Mouse (Mus musculus) gastrocnemius, adult 8-10 months (tissue): ENCODE data around the gene Qpct. TPM values are rescaled to one million over a fixed set of nuclear protein-coding genes. Genes with fewer than 3 reads are reported as not detected.
"Not testable (repeated sequence)": the region's sequence is repeated elsewhere in the genome, so short reads cannot be mapped to it uniquely, and the experiment has no call there.

Experiments used
- DNase-seq, 2 experiments: peaks; one replicate each; pipeline ENCODE4 v3.0.0; 2022; ENCODE audit warnings: low spot score in 2 of 2
- total RNA-seq, 4 experiments: library from RNA; stranded (reverse); gene quantifications; 2 replicates each; pipeline ENCODE4 v1.2.4; 2022

The Qpct gene
- total RNA-seq, 4 experiments from 2014 or later, result 1.1 to 2.8 (median 1.7) TPM

DNA sequence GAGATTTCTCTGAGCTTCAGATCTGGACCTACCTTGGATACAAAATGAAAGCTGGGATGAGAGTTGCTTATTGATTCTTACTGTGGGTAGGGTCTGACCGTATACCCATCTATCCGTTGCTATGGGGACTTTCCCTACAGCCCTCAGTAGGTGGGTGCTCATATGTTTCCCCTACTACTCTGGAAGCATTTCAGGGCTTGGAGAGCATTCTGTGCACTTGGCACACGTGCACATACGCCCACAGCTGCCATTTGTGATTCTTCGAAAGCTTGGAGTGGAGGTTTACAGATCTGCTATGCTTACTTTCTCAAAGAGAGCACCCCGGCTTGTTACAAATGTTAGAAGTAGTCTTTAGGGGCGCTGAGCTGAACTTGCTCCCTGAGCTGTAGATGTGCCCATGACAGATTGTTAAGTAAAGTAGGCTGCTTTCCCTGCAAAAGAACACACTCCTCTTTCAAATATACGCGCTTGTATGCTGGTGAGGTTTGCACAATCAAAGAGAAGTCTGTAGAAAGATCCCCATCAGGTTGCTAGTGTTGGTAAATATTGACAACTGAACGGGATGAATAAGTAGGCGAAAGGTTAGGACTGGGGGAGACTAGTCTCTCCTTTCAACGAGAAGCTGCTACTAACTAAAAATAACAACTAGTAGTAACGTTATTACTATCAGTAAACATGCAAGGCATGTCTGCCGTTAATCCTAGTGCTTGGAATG lies 18.2 kb downstream of the Qpct start:
- DNase-seq, result no peak

DNA sequence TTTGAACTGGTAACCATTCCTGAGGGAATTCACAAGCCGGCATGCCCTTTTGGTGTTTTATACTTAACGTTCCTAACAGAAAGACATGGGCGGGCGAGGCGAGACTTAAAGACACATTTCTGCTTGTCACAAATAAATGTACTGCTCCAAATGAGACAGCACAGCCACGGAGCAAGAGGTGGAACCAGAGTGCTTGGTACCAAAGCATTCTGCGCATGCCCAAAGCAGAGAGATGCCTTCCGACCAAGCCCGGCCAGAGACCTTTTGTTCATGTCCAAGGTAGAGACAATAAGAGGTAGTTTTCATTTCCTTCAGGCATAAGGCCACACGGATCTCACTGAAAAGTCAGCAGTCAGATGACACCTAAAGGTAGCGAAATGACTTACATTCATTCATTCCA lies 20.2 kb downstream of the Qpct start:
- DNase-seq, result no peak

DNA sequence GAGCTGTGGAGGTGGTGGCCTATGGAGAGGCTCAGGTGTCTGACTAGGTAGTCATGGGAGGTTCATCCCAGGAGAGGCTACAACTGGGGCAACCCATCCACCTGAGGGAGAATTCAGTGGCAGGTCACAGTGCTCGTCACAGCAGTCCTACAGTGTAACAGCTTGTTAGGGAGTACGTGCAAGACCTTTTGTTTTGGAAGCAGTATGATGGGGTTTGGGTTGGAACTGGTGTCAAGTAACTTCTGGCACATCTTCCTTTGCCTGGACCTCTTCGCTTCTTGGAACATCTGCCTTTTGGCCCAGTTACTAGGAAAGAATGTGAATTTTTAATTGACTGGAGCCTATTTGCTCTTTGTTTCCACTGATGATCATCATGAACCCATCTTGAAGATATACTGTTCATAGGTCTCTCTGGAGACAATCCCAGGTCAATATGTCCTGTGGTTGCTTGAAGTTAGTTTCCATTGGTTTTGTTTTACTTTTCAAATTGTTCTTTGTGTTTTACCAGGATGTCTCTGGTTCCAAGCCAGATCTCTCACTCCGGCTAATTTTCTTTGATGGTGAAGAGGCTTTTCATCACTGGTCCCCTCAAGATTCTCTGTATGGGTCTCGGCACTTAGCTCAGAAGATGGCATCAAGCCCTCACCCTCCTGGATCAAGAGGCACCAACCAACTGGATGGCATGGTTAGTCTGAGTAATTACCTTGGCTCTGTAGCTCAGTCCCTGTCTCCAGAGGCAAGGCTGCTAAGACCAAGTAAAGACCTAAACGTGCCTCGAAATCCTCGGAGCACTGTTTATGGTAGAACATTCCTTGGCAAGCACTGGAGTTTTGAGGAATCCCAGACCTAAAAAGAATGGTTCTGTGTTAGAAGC lies 25.5 kb downstream of the Qpct start:
- DNase-seq, result no peak

DNA sequence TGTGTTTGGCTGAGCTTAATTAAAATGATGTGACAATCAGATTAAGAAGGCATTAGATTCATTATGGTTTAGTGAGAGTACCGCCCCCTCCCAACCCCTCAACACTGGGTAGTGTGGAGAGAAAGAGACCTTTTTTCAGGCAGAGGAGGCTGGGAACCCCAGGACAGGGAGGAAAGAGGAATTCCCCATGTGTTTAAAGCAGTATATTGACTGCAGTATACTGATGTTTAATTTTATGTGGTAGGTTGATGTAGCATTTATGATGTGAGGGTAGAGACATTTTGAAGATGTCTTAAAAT lies 26.1 kb downstream of the Qpct start:
- no peak for DNase-seq

DNA sequence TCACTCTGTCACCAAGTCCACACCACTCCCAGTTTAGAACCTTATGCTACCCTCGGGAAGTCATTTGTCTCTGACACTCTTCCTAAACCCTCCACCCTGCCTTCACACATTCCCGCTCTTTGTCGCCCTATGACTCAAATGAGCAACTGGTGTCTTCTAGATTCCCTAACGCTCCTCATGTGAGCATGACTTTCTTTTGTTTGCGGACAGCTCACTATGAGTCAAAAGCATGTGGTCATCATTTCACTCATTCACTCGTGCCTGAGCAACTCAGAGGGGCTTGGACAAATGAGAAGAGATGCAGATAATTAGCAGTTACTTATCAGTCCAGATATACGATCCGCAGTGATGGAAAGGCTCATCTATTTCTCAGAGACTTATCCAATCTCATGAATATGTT lies 26.5 kb downstream of the Qpct start:
- no peak for DNase-seq

DNA sequence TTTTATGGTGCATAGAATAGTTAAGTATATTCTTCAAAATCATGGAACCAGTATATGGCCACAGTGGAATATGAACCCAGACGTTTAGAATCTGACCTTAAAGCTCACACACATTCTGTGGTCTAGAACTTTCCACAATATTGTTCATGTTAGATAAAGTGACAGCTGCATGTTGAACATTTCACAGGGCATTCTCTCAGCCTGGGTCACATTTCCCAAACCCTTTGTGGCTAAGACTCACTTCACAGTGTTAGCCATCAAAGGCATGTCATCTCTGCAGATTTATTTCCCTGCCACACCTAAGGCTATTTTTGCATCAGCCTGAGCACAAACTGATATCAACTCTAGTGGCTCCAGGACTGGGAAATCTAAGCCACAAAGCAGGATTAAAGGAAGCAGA lies 40.0 kb downstream of the Qpct start:
- DNase-seq, result no peak

DNA sequence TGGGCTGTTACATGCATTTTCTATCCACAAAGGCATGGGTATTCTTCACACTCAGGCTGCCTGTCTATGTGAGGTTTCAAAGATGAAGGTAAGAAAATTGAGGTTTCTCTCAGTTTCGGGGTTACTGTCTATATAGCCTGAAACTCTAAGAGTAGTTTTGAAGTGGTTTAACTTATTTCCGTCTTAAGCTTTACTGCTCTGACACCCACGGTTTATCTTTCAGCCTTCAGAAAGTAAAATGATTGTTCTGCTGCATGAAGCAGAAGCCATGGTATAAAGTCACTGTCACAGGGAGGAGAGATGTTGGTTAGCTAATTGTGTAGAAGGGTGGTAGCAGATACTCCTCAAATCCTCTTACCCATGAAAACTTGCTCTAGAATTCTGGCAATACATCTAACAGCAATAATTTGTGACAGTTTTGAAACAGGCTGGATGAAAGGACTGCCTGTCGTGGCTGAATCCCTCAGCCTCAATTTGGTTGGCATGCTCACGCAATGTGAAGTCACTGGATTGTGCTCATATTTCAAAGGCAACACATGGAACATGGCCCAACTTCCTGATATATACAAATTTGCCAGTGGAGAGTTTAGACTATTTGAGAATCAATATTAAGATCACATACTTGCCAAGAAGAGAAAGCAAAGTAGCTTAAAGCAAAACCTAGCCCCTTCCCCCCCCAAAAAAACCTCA lies 41.7 kb downstream of the Qpct start:
- DNase-seq, result no peak

DNA sequence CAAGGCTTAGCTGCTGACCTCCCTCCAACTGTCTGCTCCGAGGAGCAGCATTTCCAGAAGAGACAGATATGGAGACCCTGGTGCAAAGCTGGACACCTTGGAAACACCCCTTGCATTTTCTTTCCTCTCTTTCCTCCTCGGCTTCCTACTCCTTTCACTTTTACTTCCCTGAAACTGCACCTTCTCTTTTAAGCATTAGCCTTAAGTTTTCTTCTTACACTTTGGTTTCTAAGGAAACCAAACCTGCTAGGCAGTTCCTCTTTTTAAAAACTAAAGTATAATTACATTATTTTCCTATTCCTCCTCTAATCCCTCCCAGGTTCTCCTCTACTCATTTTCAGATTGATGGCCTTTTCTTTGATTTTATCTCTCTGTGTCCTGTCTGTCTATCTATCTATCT lies 43.9 kb downstream of the Qpct start:
- DNase-seq, result no peak

DNA sequence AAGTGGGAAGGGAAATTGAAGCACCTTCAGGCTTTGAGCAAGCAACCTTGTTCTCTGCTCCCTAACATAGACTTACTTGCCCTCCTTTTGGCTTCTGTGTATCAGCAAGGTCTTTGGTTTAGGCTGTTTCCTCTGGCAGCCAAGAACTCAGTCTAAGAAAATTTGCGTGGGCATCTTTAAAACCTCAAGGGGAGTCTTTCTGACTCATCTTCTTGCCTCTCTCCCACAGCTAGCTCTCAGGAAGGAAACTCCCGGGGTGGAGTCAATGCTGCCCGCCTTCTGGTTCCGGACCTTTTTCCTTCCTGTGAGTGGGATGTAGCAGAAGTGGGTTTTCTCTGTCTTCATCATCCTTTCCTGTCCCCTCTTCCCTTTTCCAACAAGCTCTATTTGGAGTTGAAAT lies 48.2 kb downstream of the Qpct start:
- no peak for DNase-seq

DNA sequence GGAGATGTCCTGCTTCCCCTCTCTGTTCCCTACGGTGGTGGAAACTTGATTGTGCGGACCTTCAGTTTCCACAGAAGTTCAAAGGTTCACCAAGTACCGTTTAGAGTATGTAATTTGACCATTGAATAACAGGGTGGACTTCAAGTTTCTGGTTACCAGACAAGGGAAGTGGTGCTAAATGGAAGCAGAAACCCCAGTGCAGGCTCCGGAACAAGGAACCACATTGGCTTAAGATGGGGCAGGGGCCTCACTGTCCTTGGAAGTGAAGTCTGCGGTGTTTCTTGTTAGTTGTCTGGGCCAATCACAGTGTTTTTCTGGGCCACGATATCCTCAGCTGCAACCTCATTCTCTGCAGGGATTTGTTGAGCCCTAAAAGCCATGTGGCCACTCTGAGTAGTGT lies 56.5 kb downstream of the Qpct start:
- DNase-seq, result no peak

DNA sequence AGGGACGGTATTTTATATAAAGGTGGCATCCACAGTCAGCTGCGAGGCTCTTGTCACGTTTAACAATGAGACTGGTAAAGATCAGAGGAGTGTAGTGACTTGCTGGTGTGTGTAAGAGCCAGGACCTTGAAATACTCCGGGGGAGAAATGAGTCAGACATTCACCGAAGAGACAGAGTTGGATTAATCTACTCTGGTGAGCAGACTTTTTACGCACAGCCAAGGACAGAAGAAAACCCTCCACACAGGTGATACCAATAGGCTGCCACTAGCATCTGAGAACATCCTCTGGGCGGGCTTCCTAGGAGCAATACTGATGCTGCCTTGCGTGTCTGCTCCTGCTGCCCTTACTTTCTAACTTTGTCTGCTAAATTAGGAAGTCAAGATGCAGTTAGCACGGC lies 57.9 kb downstream of the Qpct start:
- no peak for DNase-seq

DNA sequence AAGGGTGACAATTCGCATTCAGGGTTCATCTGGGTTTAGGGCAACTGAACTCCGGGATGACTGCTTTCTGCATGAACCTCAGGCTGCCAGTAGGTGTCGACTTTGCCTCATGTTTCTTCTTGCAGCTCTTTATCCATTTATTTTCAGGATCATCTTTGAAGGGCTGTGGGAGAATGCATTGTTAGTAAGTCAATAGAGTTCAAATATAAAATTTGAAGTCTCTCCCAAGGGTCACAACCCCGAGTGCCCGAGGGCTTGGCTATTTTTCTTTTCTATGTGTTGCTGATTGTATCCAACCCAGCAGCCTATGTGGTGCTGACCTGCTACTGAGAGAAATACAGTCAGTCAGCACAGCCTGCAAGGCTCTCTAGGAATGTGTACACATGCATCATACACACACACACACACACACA lies 59.2 kb downstream of the Qpct start:
- peak in 1 of 2 experiments; percentile 9 for DNase-seq

DNA sequence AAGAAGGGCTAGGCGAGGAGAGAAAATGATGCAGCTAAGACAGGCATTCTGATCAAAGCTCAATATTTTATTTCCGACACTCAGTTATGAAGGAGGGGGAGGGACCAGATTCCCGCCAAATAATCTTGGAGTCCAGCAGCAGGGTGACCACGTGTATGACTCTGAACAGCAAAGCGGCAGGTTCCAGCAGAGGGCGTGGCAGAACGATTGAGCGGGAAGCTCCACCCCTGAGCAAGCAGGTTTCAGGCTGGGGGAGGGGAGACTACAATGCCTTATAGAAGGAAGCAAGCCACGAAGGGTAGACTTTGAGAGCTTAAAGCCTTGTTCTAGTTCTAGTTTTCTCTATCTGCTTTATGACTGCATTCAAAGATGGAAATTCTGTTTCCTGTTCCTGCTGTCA lies 63.5 kb downstream of the Qpct start:
- not testable (repeated sequence) for DNase-seq

DNA sequence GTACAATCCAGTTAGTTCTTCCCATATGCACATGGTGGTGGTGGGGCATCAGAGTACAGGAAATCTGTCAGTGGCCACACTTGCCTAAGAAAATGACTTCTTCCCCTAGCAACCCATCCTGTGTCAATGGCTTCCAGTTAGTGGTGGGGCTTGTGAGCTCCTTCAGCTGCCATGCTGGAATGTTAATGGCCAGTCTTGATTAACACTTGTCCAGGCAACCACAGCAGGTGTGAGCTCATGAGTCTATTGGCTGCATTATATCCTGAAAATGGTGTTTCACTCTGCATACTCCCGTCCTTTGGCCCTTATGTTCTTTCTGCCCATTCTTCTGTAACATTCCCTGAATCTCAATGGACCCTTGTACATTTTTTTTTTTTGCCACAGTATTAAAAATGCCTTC lies 67.4 kb downstream of the Qpct start:
- no peak for DNase-seq

DNA sequence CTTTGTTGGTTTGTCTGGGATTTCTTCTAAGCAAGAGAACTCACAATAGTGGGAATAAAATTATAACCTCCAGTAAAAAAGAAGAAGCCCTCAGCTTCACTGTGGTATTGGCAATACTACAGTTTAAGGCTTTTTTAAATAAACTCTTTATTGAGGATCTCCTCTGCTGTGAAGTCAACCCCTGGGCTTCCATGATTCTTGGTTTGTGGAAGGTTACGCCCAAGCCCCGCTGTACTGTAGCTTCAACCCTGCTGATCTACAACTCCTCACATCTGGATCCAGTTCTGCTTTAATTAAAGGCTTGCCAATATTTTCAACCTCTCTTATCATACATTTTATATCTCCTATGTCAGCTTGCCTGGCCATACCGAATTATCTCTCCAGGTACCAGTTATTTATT lies 68.6 kb downstream of the Qpct start:
- DNase-seq, result no peak

DNA sequence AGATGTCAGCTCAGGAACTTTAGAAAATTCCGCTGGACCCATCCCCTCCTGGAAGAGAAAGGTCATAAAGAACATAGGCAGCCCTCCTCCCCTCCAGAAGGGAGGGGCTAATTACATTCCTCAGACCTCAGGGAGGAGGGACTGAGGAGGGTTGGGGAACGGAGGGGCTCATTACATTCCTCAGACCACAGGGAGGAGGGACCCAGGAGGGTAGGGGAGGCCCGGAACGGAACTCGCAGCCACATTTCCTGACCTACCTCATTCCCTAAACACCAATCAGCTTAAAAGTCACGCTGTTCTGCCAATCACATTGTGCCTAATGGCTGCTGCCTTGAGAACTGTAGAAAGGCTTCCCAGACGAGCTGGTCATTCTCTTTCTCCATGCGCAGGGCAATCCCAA lies 82.0 kb downstream of the Qpct start:
- no peak for DNase-seq

DNA sequence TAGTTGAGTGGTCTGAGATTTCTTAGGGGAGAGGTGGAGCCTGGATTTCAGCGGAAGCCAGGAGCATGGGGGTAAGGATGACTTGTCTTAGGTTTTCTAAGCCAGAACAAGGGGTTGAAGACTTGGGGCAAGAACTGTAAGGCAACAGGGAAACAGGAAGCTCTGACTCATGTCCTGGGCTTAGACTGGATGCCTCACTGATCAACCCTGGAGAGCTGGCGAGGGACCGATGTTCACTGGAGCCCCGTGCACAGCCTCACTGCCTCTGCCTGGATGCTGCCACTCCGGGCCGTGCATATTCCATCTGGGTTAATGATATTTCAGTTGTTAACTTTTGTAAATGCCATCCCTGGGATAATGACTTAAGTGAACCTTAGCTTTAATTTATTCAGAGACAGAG lies 84.1 kb downstream of the Qpct start:
- DNase-seq, result no peak

DNA sequence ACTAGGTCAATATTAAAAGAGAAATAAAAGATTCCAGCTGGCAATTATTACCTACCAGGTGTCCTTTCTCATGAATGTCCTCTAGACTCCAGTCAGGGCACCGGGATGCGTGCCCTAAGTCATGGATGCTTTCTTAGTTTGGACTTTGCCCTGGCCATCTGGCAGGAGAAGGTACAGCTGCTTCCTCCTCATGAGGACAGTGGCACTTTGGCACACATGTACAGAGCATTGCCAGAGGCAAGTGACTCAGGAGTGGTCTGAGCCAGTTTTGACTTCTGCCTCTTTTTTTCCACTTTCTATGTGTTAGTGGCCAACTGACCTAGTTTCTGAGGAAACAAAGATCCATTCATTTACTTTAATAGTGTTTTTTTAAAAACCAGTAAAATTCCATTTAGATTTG lies 84.7 kb downstream of the Qpct start:
- DNase-seq, result peak in 1 of 2 experiments; percentile 3
